Mouse (Mus musculus): ENCODE measurements around the gene Hist1h1d.
"Not testable (repeated sequence)": the region's sequence is repeated elsewhere in the genome, so short reads cannot be mapped to it uniquely, and the experiment has no call there.

The Hist1h1d gene

GRCm38 (mm10) chr13:23546694-23547093 is 6.4 kb upstream of the Hist1h1d start:
- DNase-seq (ENCODE audit: low spot score in 2 of 2) = no peak

- no peak for DNase-seq (ENCODE audit: low spot score in 2 of 2)
These were observed 2.3 kb upstream of the Hist1h1d start for GRCm38 (mm10) chr13:23550761-23551145.

GRCm38 (mm10) chr13:23551146-23551834 is 1.8 kb upstream of the Hist1h1d start, which contains the start of gene Hist1h4f:
Hist1h4f (minus strand) TSS chr13:23551648.
- DNase-seq (ENCODE audit: low spot score in 2 of 2) = peak; percentile 84 to 88

- DNase-seq (ENCODE audit: low spot score in 2 of 2) = no peak
These were observed 839 bp upstream of the Hist1h1d start for GRCm38 (mm10) chr13:23551931-23552914.

- no peak for DNase-seq (ENCODE audit: low spot score in 2 of 2)
These were observed 1.3 kb downstream of the Hist1h1d start for GRCm38 (mm10) chr13:23554393-23554792.

GRCm38 (mm10) chr13:23554925-23555838 is 2.1 kb downstream of the Hist1h1d start:
- DNase-seq (ENCODE audit: low spot score in 2 of 2) = peak; percentile 71 to 72

GRCm38 (mm10) chr13:23555839-23556416 is 2.9 kb downstream of the Hist1h1d start:
- peak; percentile 35 to 40 for DNase-seq (ENCODE audit: low spot score in 2 of 2)

- no peak for DNase-seq (ENCODE audit: low spot score in 2 of 2)
These were observed 3.8 kb downstream of the Hist1h1d start for GRCm38 (mm10) chr13:23556906-23557305.

GRCm38 (mm10) chr13:23560699-23561098 is 7.6 kb downstream of the Hist1h1d start:
- not testable (repeated sequence) for DNase-seq (ENCODE audit: low spot score in 2 of 2)

- not testable (repeated sequence) for DNase-seq (ENCODE audit: low spot score in 2 of 2)
These were observed 8.4 kb downstream of the Hist1h1d start for GRCm38 (mm10) chr13:23561531-23561882.

GRCm38 (mm10) chr13:23561883-23562659 is 9.0 kb downstream of the Hist1h1d start, which contains the start of gene Hist1h3e:
Hist1h3e (minus strand) TSS chr13:23562369.
- peak; percentile 95 for DNase-seq (ENCODE audit: low spot score in 2 of 2)

GRCm38 (mm10) chr13:23562699-23563462 is 9.8 kb downstream of the Hist1h1d start:
- no peak for DNase-seq (ENCODE audit: low spot score in 2 of 2)

- DNase-seq (ENCODE audit: low spot score in 2 of 2) = no peak
These were observed 11.4 kb downstream of the Hist1h1d start for GRCm38 (mm10) chr13:23564482-23564881.

- DNase-seq (ENCODE audit: low spot score in 2 of 2) = not testable (repeated sequence)
These were observed 17.4 kb downstream of the Hist1h1d start for GRCm38 (mm10) chr13:23570261-23571021.

GRCm38 (mm10) chr13:23571022-23571503 is 18.0 kb downstream of the Hist1h1d start, which contains the start of the genes Hist1h2ae and Hist1h2bg:
Hist1h2ae (minus strand) TSS chr13:23571220.
Hist1h2bg (plus strand) TSS chr13:23571396.
- peak; percentile 64 to 67 for DNase-seq (ENCODE audit: low spot score in 2 of 2)

- not testable (repeated sequence) for DNase-seq (ENCODE audit: low spot score in 2 of 2)
These were observed 18.6 kb downstream of the Hist1h1d start for GRCm38 (mm10) chr13:23571504-23572217.

GRCm38 (mm10) chr13:23572218-23573033 is 19.4 kb downstream of the Hist1h1d start:
- DNase-seq (ENCODE audit: low spot score in 2 of 2) = no peak
